Mouse (Mus musculus) gastrocnemius, postnatal 36 days (tissue): ENCODE measurements around the gene Gm9573. TPM values are rescaled to one million over a fixed set of nuclear protein-coding genes. Genes with fewer than 3 reads are reported as not detected.

Source experiments
- DNase-seq, 2 experiments: peaks; one replicate each; pipeline ENCODE4 v3.0.0; 2022
- intact Hi-C: fragments of 180-260 bp; cut with DNase I; formaldehyde crosslinking; loops from one replicate; pipeline ENCODE4 v1.15.1; 2025
- total RNA-seq, 2 experiments: library from RNA; stranded (reverse); gene quantifications; 2 replicates each; pipeline ENCODE4 v1.2.3; 2021

Gene Gm9573
- total RNA-seq, 2 experiments from 2014 or later, result not detected

DNA sequence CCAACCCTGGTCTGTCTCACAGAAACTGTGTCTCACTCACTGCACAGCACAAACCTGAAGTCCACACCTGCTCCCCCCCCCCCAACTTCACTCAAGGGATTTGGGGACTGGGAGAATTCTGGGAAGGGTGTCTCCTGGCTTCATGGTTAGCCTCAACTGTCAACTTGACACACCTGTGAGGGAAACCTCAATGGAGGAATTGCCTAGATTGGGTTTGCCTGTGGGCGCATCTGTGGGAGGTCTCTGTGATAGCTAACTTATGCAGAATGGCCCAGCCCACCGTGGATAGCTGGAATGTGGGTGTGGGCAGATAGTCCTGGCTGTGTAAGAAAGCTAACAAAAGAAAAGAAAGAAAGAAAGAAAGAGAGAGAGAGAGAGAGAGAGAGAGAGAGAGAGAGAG, 25.2 kb downstream of the Gm9573 start, which contains the start of gene Sfta2:
TSS of gene Sfta2 (plus strand) at position 301 of the 400 bp plus-strand sequence.
- intact Hi-C loops, result no loop called here
- no peak for DNase-seq

DNA sequence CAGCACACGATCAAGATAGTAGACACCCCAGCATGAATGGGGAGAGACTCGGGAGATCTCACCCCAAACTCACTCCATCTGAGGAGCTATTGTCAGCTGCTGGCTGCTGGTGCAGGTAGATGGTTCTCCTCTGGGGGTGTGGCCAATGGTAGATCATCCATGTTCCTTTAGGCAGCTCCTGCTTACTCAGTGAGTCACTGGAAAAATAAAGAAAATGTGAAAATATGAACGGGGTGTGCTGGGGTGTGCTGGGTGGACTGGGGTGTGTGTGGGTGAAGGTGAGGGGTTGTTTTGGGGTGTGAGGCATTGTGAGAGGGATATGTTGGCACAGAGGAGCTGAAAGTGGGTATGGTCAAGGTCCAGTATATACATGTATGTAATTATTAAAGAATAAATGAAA, 29.0 kb downstream of the Gm9573 start:
- intact Hi-C loops, result no loop called here
- no peak for DNase-seq

DNA sequence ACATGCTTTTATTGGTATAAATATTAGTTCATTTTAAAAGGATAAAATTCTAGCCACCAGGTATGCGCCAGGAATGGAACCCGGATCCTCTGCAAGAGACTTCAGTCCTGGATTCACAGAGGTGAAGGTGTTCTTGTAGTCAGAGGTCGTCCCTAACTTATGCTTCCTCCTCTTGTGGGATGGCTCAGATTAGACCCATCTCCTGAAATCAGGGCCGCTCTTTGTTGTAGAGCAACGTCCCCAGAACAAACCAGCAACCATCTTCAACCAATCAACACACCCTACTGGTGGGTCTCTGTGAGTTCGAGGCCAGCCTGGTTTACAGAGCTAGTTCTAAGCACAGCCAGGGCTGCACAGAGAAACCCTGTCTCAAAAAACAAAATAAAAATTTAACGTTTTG, 32.0 kb downstream of the Gm9573 start:
- no peak for DNase-seq
- intact Hi-C loops, result no loop called here

DNA sequence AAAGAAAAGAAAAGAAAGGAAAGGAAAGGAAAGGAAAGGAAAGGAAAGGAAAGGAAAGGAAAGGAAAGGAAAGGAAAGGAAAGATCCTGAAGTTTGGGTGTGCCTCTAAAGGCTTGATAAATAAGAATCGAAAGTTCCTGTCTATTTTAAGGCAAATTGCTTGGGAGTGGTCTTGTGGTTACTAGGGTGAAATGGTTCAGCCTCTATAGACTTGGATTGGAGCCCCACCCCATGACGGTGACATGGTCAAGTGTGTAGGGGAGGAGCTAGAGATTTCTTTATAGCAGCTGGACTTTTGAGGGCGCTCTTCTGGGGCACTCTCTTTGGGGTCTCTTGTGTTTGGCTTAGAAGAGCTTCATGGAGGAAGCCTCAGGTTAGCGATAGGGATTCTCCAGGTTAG, 32.7 kb downstream of the Gm9573 start:
- no peak for DNase-seq
- intact Hi-C loops, result no loop called here

DNA sequence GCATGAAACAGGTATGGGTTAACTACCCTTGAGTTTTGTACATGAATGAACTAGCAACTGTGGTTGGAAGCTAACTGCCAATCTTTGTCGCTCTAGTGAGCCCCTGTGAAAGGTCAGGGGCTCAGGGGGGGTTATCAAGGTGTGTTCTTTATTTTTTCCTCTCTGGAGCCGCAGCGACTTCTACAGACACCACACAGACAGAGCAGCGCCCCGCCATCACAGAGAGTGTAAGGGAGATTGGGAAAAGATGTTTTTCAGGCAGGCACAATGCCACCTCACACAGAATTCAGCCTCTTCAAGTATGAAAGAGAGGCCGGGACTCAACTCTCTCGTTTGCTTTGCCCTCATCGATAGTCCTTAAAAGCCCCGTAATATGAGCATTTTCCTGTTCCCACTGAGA, 34.3 kb downstream of the Gm9573 start:
- intact Hi-C loops, result no loop called here
- no peak for DNase-seq

DNA sequence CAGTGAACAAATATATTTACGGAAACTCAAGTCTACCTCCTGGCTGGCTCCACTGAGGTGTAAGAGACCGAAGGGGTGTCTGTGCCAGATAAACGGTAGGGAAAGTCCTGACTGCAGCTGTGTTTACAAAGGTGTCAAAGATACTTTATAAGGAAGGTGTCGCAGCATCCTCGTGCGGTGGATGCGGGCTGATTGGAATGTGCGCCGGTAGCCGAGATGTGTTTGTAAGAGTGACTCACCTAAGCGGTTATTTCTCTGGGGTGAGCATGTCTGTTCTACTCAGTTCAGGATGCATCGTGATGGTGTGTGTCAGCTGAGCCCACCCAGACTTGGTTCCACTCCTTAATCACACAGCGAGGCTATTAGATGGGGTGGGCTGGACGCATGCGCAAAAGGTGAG, 34.7 kb downstream of the Gm9573 start:
- intact Hi-C loops, result no loop called here
- no peak for DNase-seq

DNA sequence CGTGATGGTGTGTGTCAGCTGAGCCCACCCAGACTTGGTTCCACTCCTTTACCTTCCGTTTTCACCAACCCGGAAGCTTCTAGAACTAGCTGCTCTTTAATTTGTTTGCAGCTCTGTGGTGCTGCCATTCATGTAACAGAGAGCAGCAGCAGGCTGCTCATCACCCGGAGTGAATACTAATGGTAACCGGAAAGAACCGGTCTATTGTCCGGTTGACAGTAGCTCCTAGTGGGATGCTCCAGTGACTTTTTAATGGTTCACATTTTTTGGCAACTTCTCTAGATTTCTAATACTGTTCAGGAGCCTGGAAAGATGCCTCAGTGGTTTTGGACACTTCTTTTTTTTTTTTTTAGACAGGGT, 35.2 kb downstream of the Gm9573 start:
- intact Hi-C loops, result no loop called here
- no peak for DNase-seq

DNA sequence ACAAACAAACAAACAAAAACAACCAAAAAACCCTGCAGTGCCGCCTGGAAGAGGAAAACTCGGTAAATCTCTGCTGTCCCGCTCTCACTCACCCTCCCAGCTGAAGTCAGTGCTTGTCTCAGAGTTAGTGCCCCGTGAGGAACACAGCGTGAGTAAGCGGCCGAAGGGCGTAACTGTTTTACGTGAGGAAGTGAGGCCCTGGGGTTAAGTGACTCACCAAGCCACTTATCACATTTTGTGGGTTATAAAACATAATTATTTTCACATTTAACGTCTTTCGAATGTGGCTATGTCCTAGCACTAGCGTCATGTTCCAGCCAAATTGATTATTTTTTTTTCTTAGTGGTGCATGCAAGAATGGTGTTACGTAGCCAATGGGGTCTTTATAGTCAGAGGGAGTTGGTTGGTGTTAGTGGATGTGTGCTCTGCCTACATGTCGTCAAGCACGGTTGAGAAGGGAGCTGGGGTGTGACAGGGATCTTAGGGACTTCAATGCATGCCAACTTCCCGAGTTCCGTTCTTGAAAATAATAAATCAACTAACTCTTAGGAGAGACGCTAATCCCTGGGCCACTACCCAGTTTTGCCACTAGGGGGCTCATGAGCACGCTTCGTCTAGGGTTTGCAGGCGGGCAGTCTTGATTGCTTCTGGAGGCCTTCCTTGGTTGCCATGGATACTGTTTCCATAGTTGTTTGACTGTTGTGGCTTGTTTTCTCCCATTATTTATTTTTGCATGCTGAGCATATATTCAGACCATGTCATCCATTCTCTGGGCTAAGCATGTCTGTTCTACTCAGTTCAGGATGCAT, 35.8 kb downstream of the Gm9573 start:
- DNase-seq, result peak; percentile 69 to 71
- intact Hi-C loops, result no loop called here

DNA sequence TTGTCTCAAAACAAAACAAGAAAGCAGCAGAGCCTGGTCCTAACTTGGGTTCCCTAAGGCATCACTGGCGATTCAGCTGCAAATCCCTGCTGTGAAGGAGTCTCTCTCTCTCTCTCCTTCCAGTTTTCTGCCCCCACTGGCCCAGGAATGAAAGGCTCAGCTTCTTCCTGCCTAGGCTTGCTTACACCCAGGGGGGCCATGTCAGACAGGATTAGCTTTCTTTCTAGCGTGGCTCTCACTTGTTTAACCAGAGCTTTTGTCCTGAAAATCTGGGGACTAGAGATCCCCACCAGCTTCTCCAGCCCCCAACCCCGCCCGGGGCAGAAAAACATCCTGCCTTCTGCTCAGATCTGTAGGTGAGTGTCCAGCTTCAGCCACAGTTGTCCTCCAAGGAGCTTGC, 38.0 kb downstream of the Gm9573 start:
- intact Hi-C loops, result no loop called here
- no peak for DNase-seq

DNA sequence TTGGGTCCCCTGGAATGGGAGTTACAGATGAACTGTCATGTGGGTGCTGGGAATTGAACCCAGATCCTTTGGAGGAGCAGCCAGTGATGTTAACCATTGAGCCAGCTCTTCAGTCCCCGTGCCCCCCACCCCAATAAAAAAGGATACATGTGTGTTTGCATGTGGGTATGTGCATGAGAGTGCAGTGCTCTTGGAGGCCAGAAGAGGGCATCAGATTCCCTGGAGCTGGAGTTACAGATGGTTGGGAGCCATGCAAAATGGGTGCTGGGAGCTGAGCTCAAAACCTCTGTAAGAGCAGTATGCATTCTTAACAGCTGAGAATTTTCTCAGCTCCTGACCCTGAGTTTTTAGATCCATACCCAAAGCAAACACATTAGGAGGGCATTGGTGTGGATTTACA, 39.1 kb downstream of the Gm9573 start:
- DNase-seq, result no peak
- intact Hi-C loops, result no loop called here

DNA sequence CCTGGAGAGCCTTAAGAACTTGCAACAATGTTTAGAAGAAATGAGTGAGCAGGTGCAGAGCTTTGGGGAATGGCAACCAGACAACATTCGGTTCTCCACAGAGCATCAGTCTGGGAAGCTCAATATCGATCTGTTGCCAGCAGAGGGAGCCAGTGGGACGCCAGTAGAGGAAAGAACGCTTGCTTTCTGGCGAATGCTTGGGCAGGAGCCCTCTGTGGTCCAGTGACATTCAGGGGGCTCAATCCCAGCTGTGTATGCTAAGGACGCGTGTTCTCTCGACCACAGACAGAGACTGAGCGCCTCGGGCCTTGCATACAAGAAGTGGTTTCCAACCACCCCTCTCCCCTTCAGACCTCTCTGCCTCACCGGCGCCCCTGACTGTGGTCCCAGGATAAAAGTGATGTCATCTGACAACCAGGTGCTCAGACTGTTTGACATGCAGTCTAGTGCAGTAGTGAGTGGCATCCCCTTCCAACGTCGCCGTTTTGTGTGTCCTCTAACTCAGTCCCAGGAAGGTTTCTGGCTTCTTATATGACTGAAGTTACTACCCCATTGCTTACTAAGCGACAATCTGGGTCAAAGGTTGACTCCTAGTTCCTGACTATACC, 42.0 kb downstream of the Gm9573 start:
- intact Hi-C loops, result no loop called here
- DNase-seq, result peak; percentile 63

DNA sequence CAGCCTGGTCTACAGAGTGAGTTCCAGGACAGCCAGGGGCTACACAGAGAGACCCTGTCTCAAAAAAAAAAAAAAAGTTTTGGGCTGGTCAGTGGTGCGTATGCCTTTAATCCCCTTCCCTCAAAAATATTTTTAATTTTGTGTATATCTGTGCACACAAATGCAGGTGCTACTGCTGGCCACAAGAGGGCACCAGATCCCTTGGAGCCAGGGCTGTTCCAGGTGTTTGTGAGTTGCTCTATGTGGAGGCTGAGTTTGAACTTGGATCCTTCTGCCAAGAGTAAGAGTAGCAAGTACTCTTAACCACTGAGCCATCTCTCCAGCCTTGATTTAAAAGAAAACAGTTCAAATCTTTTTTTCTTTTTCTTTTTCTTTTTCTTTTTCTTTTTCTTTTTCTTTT, 43.5 kb downstream of the Gm9573 start:
- intact Hi-C loops, result no loop called here

DNA sequence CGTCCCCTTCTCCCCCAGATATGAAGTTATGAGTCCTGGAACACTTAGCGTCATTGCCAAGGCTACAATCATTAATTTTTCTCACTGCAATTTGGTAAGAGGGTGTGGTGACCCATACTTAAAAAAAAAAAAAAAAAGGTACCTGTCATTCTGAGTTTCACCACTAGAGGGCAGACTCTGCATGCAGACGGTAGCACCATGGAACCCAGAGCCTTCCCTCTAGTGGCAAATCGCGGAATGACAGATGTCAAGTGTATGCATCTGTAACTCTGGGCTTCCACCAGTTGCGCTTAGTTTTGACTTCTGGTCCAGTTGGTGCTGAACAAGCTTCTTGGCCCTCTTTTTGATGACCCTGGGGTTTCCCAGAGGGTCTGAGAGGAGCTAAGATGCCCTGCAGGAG, 48.2 kb downstream of the Gm9573 start:
- intact Hi-C loops, result no loop called here
- DNase-seq, result peak; percentile 44 to 71

More for the DNA sequence above, 43.5 kb downstream of the Gm9573 start:
- DNase-seq, result no peak

DNA sequence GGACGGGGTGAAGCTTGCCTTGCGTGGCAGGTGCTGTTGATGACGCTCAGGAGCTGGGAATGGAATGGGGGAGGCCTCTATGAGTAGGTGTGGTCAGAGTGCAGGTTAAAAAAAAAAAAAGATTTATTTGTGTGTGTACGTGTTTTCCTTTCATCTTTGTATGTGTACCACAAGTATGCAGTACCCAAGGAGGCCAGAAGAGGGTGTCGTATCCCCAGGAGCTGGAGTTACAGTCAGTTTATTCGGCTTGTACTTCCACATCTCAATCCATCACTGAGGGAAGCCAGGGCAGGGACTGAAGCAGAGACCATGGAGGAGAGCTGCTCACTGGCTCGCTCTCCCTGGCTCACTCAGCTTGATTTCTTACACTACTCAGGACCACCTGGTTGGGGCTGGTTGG, 55.0 kb downstream of the Gm9573 start:
- intact Hi-C loops, result no loop called here
- DNase-seq, result no peak

DNA sequence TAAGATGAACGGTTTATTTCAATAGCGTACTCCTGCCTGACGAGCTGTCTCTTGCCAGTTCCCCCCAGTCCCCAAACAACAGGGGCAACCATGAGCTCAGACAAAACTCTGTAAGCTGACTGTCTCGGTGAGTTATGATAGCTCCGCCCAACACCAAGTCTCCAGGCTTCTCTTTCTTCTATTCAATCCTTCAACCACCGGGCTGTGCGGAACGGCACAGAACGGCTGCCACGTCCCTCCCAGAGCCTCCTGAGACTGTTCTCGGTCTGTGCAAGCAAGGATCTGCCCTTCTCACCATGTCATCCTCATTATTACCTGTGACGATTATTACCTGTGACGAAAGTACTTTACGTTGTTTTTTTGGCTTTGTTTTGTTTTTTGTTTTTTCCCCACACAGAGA, 55.6 kb downstream of the Gm9573 start:
- DNase-seq, result no peak
- intact Hi-C loops, result no loop called here

DNA sequence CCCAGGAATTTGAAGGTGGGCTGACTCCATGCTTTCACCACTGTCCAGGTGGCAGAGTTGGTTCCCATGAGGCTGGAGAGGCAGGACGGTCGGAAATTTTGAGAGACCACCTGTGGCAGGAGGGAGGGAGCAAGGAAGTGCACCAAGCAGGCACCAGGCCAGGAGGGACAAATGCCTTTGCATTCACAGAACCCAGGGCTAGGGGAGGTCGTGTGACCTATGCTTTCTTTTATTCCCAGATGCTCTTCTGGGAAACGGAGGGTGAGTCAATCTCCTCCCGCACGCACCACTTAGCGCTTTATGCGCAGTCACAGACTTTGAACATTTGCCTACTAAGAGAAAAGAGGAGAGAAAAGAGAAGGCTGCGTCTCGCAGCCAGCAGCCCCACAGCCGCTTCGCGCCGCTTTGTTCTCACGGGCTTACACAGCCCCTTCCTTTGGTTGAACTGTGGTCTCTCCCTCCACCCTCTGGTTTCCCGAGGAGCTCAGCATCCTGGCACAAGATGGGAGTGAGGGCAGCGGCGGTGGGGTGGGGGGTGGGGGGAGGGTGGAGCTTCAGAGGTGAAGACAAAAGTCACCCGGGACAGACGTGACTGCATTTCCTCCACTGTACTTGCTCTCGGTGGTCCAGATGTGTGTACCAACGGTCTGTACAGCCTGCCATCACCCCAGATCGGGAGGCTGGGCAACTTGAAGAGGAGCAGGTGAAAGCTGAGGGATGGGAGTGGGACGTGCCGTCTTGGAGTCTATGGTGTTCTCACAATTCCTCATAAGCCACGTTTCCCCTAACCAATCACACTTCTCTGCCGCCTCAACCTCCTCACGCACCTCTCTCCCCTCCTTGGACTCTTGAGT, 57.1 kb downstream of the Gm9573 start:
- DNase-seq, result no peak
- intact Hi-C loops, result no loop called here

Other genes with a start within 250 kb of the Gm9573 start
- gene H2-Q4, start 247.0 kb downstream of the Gm9573 start, total RNA-seq, result 1 to 10 TPM; 3.6 to 4.0 TPM
- gene H2-Q6, start 201.8 kb downstream of the Gm9573 start, total RNA-seq, result under 1 TPM; 0.17 to 0.26 TPM
- gene H2-Q7, start 187.5 kb downstream of the Gm9573 start, total RNA-seq, result under 1 TPM; 0.33 to 0.62 TPM
- gene H2-Q10, start 156.5 kb downstream of the Gm9573 start, total RNA-seq, result under 1 TPM; 0.10 to 0.13 TPM
- not detected for gene Pou5f1, start 120.6 kb downstream of the Gm9573 start, total RNA-seq
- gene Tcf19, start 109.8 kb downstream of the Gm9573 start, total RNA-seq, result 1 to 10 TPM; 1.5 to 2.0 TPM
- 1 to 10 TPM; 1.4 to 2.8 TPM for gene Cchcr1, start 109.5 kb downstream of the Gm9573 start, total RNA-seq
- gene Psors1c2, start 93.4 kb downstream of the Gm9573 start, total RNA-seq, result not detected
- not detected for gene Cdsn, start 74.5 kb downstream of the Gm9573 start, total RNA-seq
- not detected for gene 2300002M23Rik, start 59.2 kb downstream of the Gm9573 start, total RNA-seq
- not detected for gene Sfta2, start 25.1 kb downstream of the Gm9573 start, total RNA-seq
- not detected for gene Mucl3, start 17.1 kb upstream of the Gm9573 start, total RNA-seq
- gene Vars2, start 41.0 kb upstream of the Gm9573 start, total RNA-seq, result 10 to 100 TPM; 12.5 to 12.9 TPM
- 10 to 100 TPM; 15.3 to 19.0 TPM for gene Gtf2h4, start 47.1 kb upstream of the Gm9573 start, total RNA-seq
- 10 to 100 TPM; 12.7 to 15.0 TPM for gene Ddr1, start 78.0 kb upstream of the Gm9573 start, total RNA-seq
- 1 to 10 TPM; 5.3 to 5.4 TPM for gene Ier3, start 195.0 kb upstream of the Gm9573 start, total RNA-seq
- gene Flot1, start 196.6 kb upstream of the Gm9573 start, total RNA-seq, result 10 to 100 TPM; 44.0 to 44.1 TPM
- 10 to 100 TPM; 34.7 to 38.6 TPM for gene Tubb5, start 211.7 kb upstream of the Gm9573 start, total RNA-seq
- gene Mdc1, start 214.9 kb upstream of the Gm9573 start, total RNA-seq, result 1 to 10 TPM; 2.9 to 3.5 TPM
- 1 to 10 TPM; 1.6 to 2.0 TPM for gene Nrm, start 234.7 kb upstream of the Gm9573 start, total RNA-seq
- gene Ppp1r18, start 239.0 kb upstream of the Gm9573 start, total RNA-seq, result 1 to 10 TPM; 5.1 to 5.2 TPM